8 mouse cellular contexts compared by ENCODE assay signal in genomic region chr13:55105953-55106691, GRCm38 (mm10). TPM values are rescaled to one million over a fixed set of nuclear protein-coding genes. Genes with fewer than 3 reads are reported as not detected.
DNase-seq lines count a peak whose midpoint lies in the region; ATAC-seq and TF ChIP-seq lines count a peak whose summit lies in the region.

No protein-coding gene starts in this region.

- peak overlapping the region; percentile 86 for H3ac ChIP-seq in C2C12 (ENCODE audit: control insufficient read depth, insufficient read length, low read depth)

- H3K27ac ChIP-seq in forebrain, postnatal 0 days (ENCODE audit: low read depth, low read length): 0 out of 2 replicates have a peak overlapping the region, but pooled peaks have one; percentile 79
- H3K27ac ChIP-seq in midbrain, embryonic 16.5 days (ENCODE audit: low read length): peak overlapping the region; percentile 80; the same call in 1 of the 2 replicates

- TF ChIP-seq CTCF in C2C12 (IDR thresholded peaks at IDR 0.05; ENCODE audit: control insufficient read depth, insufficient read depth, insufficient read length): no peak
- no peak for TF ChIP-seq CTCF in forebrain, postnatal 0 days (IDR thresholded peaks at IDR 0.05; ENCODE audit: low read depth)

- intact Hi-C loops in heart, postnatal 25 days (cut with DNase I): no loop called here

- peaks cover 50% of the 10 kb centered on the region for H3K79me3 ChIP-seq in C2C12 (ENCODE audit: low read depth)

- peak overlapping the region; percentile 80 for H3K4me3 ChIP-seq in C2C12 (ENCODE audit: insufficient read depth, poor library complexity, severe bottlenecking)
- H3K4me3 ChIP-seq in forebrain, postnatal 0 days (ENCODE audit: low read depth, low read length): peak overlapping the region; percentile 62
- peak overlapping the region; percentile 58 for H3K4me3 ChIP-seq in midbrain, embryonic 16.5 days (ENCODE audit: low read depth, low read length)

- peak; percentile 25 to 57 for DNase-seq in heart, adult 18-20 months
- DNase-seq in heart, postnatal 25 days (ENCODE audit: low spot score): no peak
- DNase-seq in cerebellum, adult 8-10 months: peak; percentile 25
- no peak for DNase-seq in forebrain, postnatal 0 days
- peak; percentile 7 for DNase-seq in kidney, postnatal 14 days

- peak overlapping the region; percentile 73 for H3K4me2 ChIP-seq in forebrain, postnatal 0 days (ENCODE audit: low read depth)
- H3K4me2 ChIP-seq in midbrain, embryonic 16.5 days (ENCODE audit: low read length): peak overlapping the region; percentile 69

- no peak for ATAC-seq in forebrain, postnatal 0 days
- no peak for ATAC-seq in midbrain, embryonic 16.5 days
- no peak for ATAC-seq in granulocyte monocyte progenitor cell, adult 5-6 weeks (replicated peaks; ENCODE audit: poor library complexity, severe bottlenecking)

- H3K9ac ChIP-seq in forebrain, postnatal 0 days: peak overlapping the region; percentile 76
- peak overlapping the region; percentile 77 for H3K9ac ChIP-seq in midbrain, embryonic 16.5 days (ENCODE audit: low read depth, low read length)

- H3K79me2 ChIP-seq in C2C12 (ENCODE audit: control insufficient read depth, insufficient read depth): peaks cover 61% of the 10 kb centered on the region

- 17% methylated on average over 8 of the region's 8 CpGs for WGBS in forebrain, postnatal 0 days
- 19% methylated on average over 8 of the region's 8 CpGs for WGBS in midbrain, embryonic 16.5 days

- H3K27me3 ChIP-seq in C2C12 (ENCODE audit: control insufficient read depth, insufficient read depth, insufficient read length): no peaks in the 10 kb centered on the region
- no peaks in the 10 kb centered on the region for H3K27me3 ChIP-seq in forebrain, postnatal 0 days (ENCODE audit: insufficient read depth, low read length)
- no peaks in the 10 kb centered on the region for H3K27me3 ChIP-seq in midbrain, embryonic 16.5 days (ENCODE audit: control insufficient read depth, insufficient read depth, low read depth, low read length)

- peaks cover 20% of the 10 kb centered on the region for H3K36me3 ChIP-seq in C2C12 (ENCODE audit: control insufficient read depth, insufficient read depth)
- H3K36me3 ChIP-seq in forebrain, postnatal 0 days (ENCODE audit: insufficient read depth): no peaks in the 10 kb centered on the region; the same call in 1 of the 2 replicates
- peaks cover 3% of the 10 kb centered on the region; the same call in 1 of the 2 replicates for H3K36me3 ChIP-seq in midbrain, embryonic 16.5 days (ENCODE audit: control insufficient read depth, insufficient read depth, low read length)

- H3K9me3 ChIP-seq in forebrain, postnatal 0 days (ENCODE audit: low read length): no peaks in the 10 kb centered on the region
- no peaks in the 10 kb centered on the region for H3K9me3 ChIP-seq in midbrain, embryonic 16.5 days (replicated peaks; ENCODE audit: control insufficient read depth, low read length, poor library complexity, severe bottlenecking)

- peaks cover 7% of the 10 kb centered on the region for H3K4me1 ChIP-seq in forebrain, postnatal 0 days (ENCODE audit: insufficient read depth)
- peaks cover 12% of the 10 kb centered on the region for H3K4me1 ChIP-seq in midbrain, embryonic 16.5 days (ENCODE audit: control insufficient read depth, insufficient read depth, low read length)

TF ChIP-seq in C2C12, 6 proteins besides CTCF, POLR2A, EP300 and RAD21:
- TF ChIP-seq MYOG (IDR thresholded peaks at IDR 0.05; ENCODE audit: control insufficient read depth, extremely low read depth, insufficient read length): no peak

RNA-seq across cellular contexts. Expression of gene Zfp346, which starts 1.0 kb away (rescaled TPM):
- 10 to 100 TPM; 16.6 to 18.0 TPM for total RNA-seq in heart, adult 18-20 months (2021)
- total RNA-seq in heart, postnatal 25 days (2021): 10 to 100 TPM; 13.9 to 20.6 TPM
- 39.1 TPM for polyA plus RNA-seq in C2C12 (2012; fragmentation: generic; extraction: Trizol)
- total RNA-seq in forebrain, postnatal 0 days (2014; rRNA removed): 24.8 and 32.8 TPM in 2 replicates
- 14.4 and 20.5 TPM in 2 replicates for polyA plus RNA-seq in forebrain, postnatal 0 days (2015; fragmentation: Nextera tagmentation; extraction: Ambion mirVana)
- polyA plus RNA-seq in midbrain, embryonic 16.5 days (2015; fragmentation: Nextera tagmentation; extraction: Ambion mirVana): 29.5 and 32.2 TPM in 2 replicates
- total RNA-seq in granulocyte monocyte progenitor cell, adult 5-6 weeks (2014; fragmentation: Nextera tagmentation): 12.3 and 36.2 TPM in 2 replicates
- 5.3 and 8.4 TPM in 2 replicates for total RNA-seq in granulocyte monocyte progenitor cell, adult 5-6 weeks (2017)

RNA-seq across cellular contexts. Expression of gene Uimc1, which starts 6.0 kb away (rescaled TPM):
- 10 to 100 TPM; 16.7 to 17.0 TPM for total RNA-seq in heart, adult 18-20 months (2021)
- 10 to 100 TPM; 21.7 to 24.5 TPM for total RNA-seq in heart, postnatal 25 days (2021)
- 9.6 TPM for polyA plus RNA-seq in C2C12 (2012; fragmentation: generic; extraction: Trizol)
- 12.6 and 13.2 TPM in 2 replicates for total RNA-seq in forebrain, postnatal 0 days (2014; rRNA removed)
- 12.2 and 13.3 TPM in 2 replicates for polyA plus RNA-seq in forebrain, postnatal 0 days (2015; fragmentation: Nextera tagmentation; extraction: Ambion mirVana)
- 20.3 and 20.8 TPM in 2 replicates for polyA plus RNA-seq in midbrain, embryonic 16.5 days (2015; fragmentation: Nextera tagmentation; extraction: Ambion mirVana)
- total RNA-seq in granulocyte monocyte progenitor cell, adult 5-6 weeks (2014; fragmentation: Nextera tagmentation): 40.7 and 43.8 TPM in 2 replicates
- total RNA-seq in granulocyte monocyte progenitor cell, adult 5-6 weeks (2017): 60.8 and 64.3 TPM in 2 replicates

RNA-seq across cellular contexts. Expression of gene Gm17617, which starts 27.2 kb away (rescaled TPM):
- not detected for total RNA-seq in heart, adult 18-20 months (2021)
- not detected for total RNA-seq in heart, postnatal 25 days (2021)
- not detected for polyA plus RNA-seq in C2C12 (2012; fragmentation: generic; extraction: Trizol)
- not detected in 2 replicates for total RNA-seq in forebrain, postnatal 0 days (2014; rRNA removed)
- polyA plus RNA-seq in forebrain, postnatal 0 days (2015; fragmentation: Nextera tagmentation; extraction: Ambion mirVana): not detected in 2 replicates
- polyA plus RNA-seq in midbrain, embryonic 16.5 days (2015; fragmentation: Nextera tagmentation; extraction: Ambion mirVana): not detected in 2 replicates
- total RNA-seq in granulocyte monocyte progenitor cell, adult 5-6 weeks (2014; fragmentation: Nextera tagmentation): not detected in 2 replicates
- not detected in 2 replicates for total RNA-seq in granulocyte monocyte progenitor cell, adult 5-6 weeks (2017)

RNA-seq across cellular contexts. Expression of gene Fgfr4, which starts 46.3 kb away (rescaled TPM):
- total RNA-seq in heart, adult 18-20 months (2021): under 1 TPM; 0.28 to 0.30 TPM
- under 1 TPM; 0.11 to 0.44 TPM for total RNA-seq in heart, postnatal 25 days (2021)
- polyA plus RNA-seq in C2C12 (2012; fragmentation: generic; extraction: Trizol): 2.8 TPM
- 0.08 and 0.19 TPM in 2 replicates for total RNA-seq in forebrain, postnatal 0 days (2014; rRNA removed)
- 0.33 and 0.40 TPM in 2 replicates for polyA plus RNA-seq in forebrain, postnatal 0 days (2015; fragmentation: Nextera tagmentation; extraction: Ambion mirVana)
- 0.60 and 0.82 TPM in 2 replicates for polyA plus RNA-seq in midbrain, embryonic 16.5 days (2015; fragmentation: Nextera tagmentation; extraction: Ambion mirVana)
- not detected in 2 replicates for total RNA-seq in granulocyte monocyte progenitor cell, adult 5-6 weeks (2014; fragmentation: Nextera tagmentation)
- not detected in 2 replicates for total RNA-seq in granulocyte monocyte progenitor cell, adult 5-6 weeks (2017)

Comparison
In these comparisons a context has a peak if more than half of its experiments do, and no peak if none do; other contexts are left out.
1. DNase-seq: peak in heart, adult 18-20 months (2 of 2), cerebellum, adult 8-10 months (single experiment) and kidney, postnatal 14 days (single experiment); none in heart, postnatal 25 days (single experiment) and forebrain, postnatal 0 days (single experiment).
2. Peak in every context shown above with its lines, with median percentiles within 50 percentile points of each other: H3K4me3 ChIP-seq.